ENCODE assay signal across 9 mouse cellular contexts in the genomic region with DNA sequence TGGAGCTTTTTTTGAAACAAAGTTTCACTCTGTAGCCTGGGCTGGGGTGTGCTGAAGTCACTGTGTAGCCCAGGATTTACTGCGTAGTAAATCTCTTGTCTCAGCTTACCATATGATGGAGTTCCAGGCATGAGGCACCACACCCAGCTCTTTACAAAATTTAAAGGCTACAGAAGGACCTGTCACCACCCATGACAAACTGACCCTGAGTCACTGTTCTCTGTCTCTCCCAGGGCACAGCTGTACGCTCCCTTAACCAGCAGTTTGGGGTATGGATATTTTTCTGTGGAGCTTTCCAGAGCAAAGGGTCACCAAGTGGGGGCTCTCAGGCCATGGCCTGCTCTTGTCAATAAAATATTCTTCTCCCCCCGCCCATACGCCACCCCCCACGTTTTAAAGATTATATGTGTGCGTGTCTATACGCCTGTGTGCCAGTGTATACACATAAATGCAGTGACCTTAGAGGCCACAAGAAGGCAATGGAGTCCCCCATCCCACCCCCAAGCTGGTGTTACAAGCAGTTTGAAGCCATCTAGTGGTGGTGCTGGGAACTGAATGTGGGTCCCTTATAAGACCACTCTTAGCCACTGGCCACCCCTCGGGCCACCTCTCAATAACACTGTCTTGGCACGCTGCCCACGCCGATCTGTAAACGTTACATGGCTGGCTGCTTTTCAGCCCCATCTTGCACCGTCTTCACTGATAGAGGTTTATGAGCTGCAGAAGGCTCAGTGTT. TPM values are rescaled to one million over a fixed set of nuclear protein-coding genes. Genes with fewer than 3 reads are reported as not detected.
A peak's percentile ranks its signal among the peaks of the same experiment; 100 is the strongest.
DNase-seq lines count a peak whose midpoint lies in the region; ATAC-seq and TF ChIP-seq lines count a peak whose summit lies in the region.
"Had no signal": no experiment of that assay in that cellular context is flagged by ENCODE, and none has a peak within 500 bp of the region (broad histone marks: within the 10 kb centered on the region; RNA-seq: fewer than 3 reads in every experiment).

No protein-coding gene starts in this region.

- no peak overlapping the region for H3K27ac ChIP-seq in hindbrain, embryonic 11.5 days (ENCODE audit: low read depth, low read length)
- no peak overlapping the region for H3K27ac ChIP-seq in hindbrain, embryonic 13.5 days
- no peak overlapping the region for H3K27ac ChIP-seq in gastrocnemius, adult 2 months
- no peak overlapping the region for H3K27ac ChIP-seq in midbrain, embryonic 13.5 days
- H3K27ac ChIP-seq: embryonic facial prominence, embryonic 12.5 days had no signal

- H3K4me2 ChIP-seq in hindbrain, embryonic 11.5 days (replicated peaks; ENCODE audit: low read depth, low read length) = no peak overlapping the region
- H3K4me2 ChIP-seq in hindbrain, embryonic 13.5 days = no peak overlapping the region
- no peak overlapping the region for H3K4me2 ChIP-seq in midbrain, embryonic 13.5 days (replicated peaks)
- H3K4me2 ChIP-seq: embryonic facial prominence, embryonic 12.5 days had no signal

- no peak for ATAC-seq in hindbrain, embryonic 11.5 days (ENCODE audit: low FRiP score)
- no peak for ATAC-seq in hindbrain, embryonic 13.5 days (ENCODE audit: low FRiP score)
- 0 out of 2 replicates have a peak, but pooled peaks have one; percentile 30 for ATAC-seq in midbrain, embryonic 13.5 days

- H3K36me3 ChIP-seq in hindbrain, embryonic 11.5 days (ENCODE audit: control insufficient read depth, insufficient read depth, low read length) = no peaks in the 10 kb centered on the region
- no peaks in the 10 kb centered on the region for H3K36me3 ChIP-seq in hindbrain, embryonic 13.5 days
- no peaks in the 10 kb centered on the region for H3K36me3 ChIP-seq in midbrain, embryonic 13.5 days
- H3K36me3 ChIP-seq: embryonic facial prominence, embryonic 12.5 days had no signal

- peak; percentile 67 for TF ChIP-seq CTCF in gastrocnemius, adult 2 months (IDR thresholded peaks at IDR 0.05)

- no peak overlapping the region for H3K4me3 ChIP-seq in hindbrain, embryonic 11.5 days (ENCODE audit: low read depth, low read length)
- H3K4me3 ChIP-seq in hindbrain, embryonic 13.5 days = no peak overlapping the region
- no peak overlapping the region for H3K4me3 ChIP-seq in gastrocnemius, adult 2 months
- no peak overlapping the region for H3K4me3 ChIP-seq in midbrain, embryonic 13.5 days (replicated peaks)
- H3K4me3 ChIP-seq: embryonic facial prominence, embryonic 12.5 days had no signal

- peak; percentile 76 for DNase-seq in hindbrain, embryonic 11.5 days (ENCODE audit: low spot score)
- DNase-seq in B cell, adult 2 months = peak; percentile 49 to 60
- DNase-seq in ZHBTc4 (ENCODE audit: low read depth, low spot score) = peak; percentile 84
- peak; percentile 52 for DNase-seq in gastrocnemius, adult 2 months
- peak; percentile 58 for DNase-seq in large intestine, adult 2 months (ENCODE audit: low read depth, low spot score)
- peak; percentile 38 for DNase-seq in yolk sac, embryonic 10.5 days (ENCODE audit: low spot score)

- H3K4me1 ChIP-seq in hindbrain, embryonic 11.5 days (replicated peaks; ENCODE audit: control insufficient read depth, insufficient read depth, low read length) = no peaks in the 10 kb centered on the region
- H3K4me1 ChIP-seq in hindbrain, embryonic 13.5 days (replicated peaks) = no peaks in the 10 kb centered on the region; the same call in 1 of the 2 replicates
- 0 out of 2 replicates have a peak, but pooled peaks cover 2% of the 10 kb centered on the region for H3K4me1 ChIP-seq in midbrain, embryonic 13.5 days (replicated peaks)
- H3K4me1 ChIP-seq: embryonic facial prominence, embryonic 12.5 days had no signal

- intact Hi-C loops in gastrocnemius, adult 2 months (cut with DNase I) = loop anchor here (5.0 kb wide), 1 partner anchor 46 kb away; no protein-coding TSS in a partner anchor

- H3K27me3 ChIP-seq in hindbrain, embryonic 11.5 days (ENCODE audit: control insufficient read depth, insufficient read depth, low read length) = no peaks in the 10 kb centered on the region
- no peaks in the 10 kb centered on the region for H3K27me3 ChIP-seq in hindbrain, embryonic 13.5 days
- H3K27me3 ChIP-seq in midbrain, embryonic 13.5 days = peaks cover 9% of the 10 kb centered on the region
- H3K27me3 ChIP-seq: embryonic facial prominence, embryonic 12.5 days had no signal

- H3K9ac ChIP-seq in hindbrain, embryonic 11.5 days (ENCODE audit: low read depth, low read length) = no peak overlapping the region
- no peak overlapping the region for H3K9ac ChIP-seq in hindbrain, embryonic 13.5 days
- H3K9ac ChIP-seq in midbrain, embryonic 13.5 days (replicated peaks) = no peak overlapping the region
- H3K9ac ChIP-seq: embryonic facial prominence, embryonic 12.5 days had no signal

- no peaks in the 10 kb centered on the region for H3K9me3 ChIP-seq in hindbrain, embryonic 11.5 days (ENCODE audit: control insufficient read depth, low read length)
- H3K9me3 ChIP-seq in hindbrain, embryonic 13.5 days = no peaks in the 10 kb centered on the region
- H3K9me3 ChIP-seq in midbrain, embryonic 13.5 days = no peaks in the 10 kb centered on the region
- H3K9me3 ChIP-seq: embryonic facial prominence, embryonic 12.5 days had no signal

- 54% methylated on average over 13 of the region's 13 CpGs for WGBS in hindbrain, embryonic 11.5 days
- 50% methylated on average over 13 of the region's 13 CpGs for whole genome bisulfite sequencing in hindbrain, embryonic 13.5 days
- 33% methylated on average over 13 of the region's 13 CpGs for WGBS in large intestine, adult 2 months
- 59% methylated on average over 13 of the region's 13 CpGs for WGBS in midbrain, embryonic 13.5 days

RNA-seq across cellular contexts. Expression of a gene that starts 34.8 kb away (rescaled TPM):
- polyA plus RNA-seq in hindbrain, embryonic 11.5 days (2014; fragmentation: Nextera tagmentation; extraction: Ambion mirVana) = 7.8 and 8.5 TPM in 2 replicates
- polyA plus RNA-seq in hindbrain, embryonic 13.5 days (2015; fragmentation: Nextera tagmentation; extraction: Ambion mirVana) = 11.8 and 12.8 TPM in 2 replicates
- total RNA-seq in gastrocnemius, adult 2 months (2021) = 1 to 10 TPM; 3.0 to 3.3 TPM
- 7.3 and 9.0 TPM in 2 replicates for polyA plus RNA-seq in large intestine, adult 2 months (2012; rRNA removed)
- polyA plus RNA-seq in midbrain, embryonic 13.5 days (2015; fragmentation: Nextera tagmentation; extraction: Ambion mirVana) = 10.9 and 11.0 TPM in 2 replicates

RNA-seq across cellular contexts. Expression of a gene that starts 43.6 kb away (rescaled TPM):
- 0.40 and 0.96 TPM in 2 replicates for polyA plus RNA-seq in hindbrain, embryonic 11.5 days (2014; fragmentation: Nextera tagmentation; extraction: Ambion mirVana)
- 0.21 TPM in 1 of 2 replicates, not detected in the other for polyA plus RNA-seq in hindbrain, embryonic 13.5 days (2015; fragmentation: Nextera tagmentation; extraction: Ambion mirVana)
- total RNA-seq in gastrocnemius, adult 2 months (2021) = under 1 TPM; 0.08 to 0.10 TPM
- polyA plus RNA-seq in large intestine, adult 2 months (2012; rRNA removed) = 7.9 and 9.5 TPM in 2 replicates
- not detected in 2 replicates for polyA plus RNA-seq in midbrain, embryonic 13.5 days (2015; fragmentation: Nextera tagmentation; extraction: Ambion mirVana)
